Mouse (Mus musculus) limb, embryonic 14.5 days (tissue): ENCODE measurements around the gene Snrk. TPM values are rescaled to one million over a fixed set of nuclear protein-coding genes. Genes with fewer than 3 reads are reported as not detected.

Source experiments
- ATAC-seq: fragments of 200-750 bp; cut with Nextera tagmentation; 2 replicates; pipeline ENCODE4 v1.8.0; 2017; ENCODE audit warnings: low read depth, moderate number of reproducible peaks, moderate TSS enrichment; ENCODE audit not compliant: low FRiP score
- DNase-seq: peaks from one replicate; pipeline ENCODE4 v3.0.0-alpha.2; 2015; ENCODE audit warnings: low spot score
- H3K27ac ChIP-seq: fragments of 300-500 bp; sonication (generic); replicated peaks from 2 replicates; pipeline ENCODE4 v1.5.1; 2014; ENCODE audit warnings: low read depth, mild to moderate bottlenecking, low read length, moderate library complexity, mixed read lengths
- H3K27me3 ChIP-seq: fragments of 300-500 bp; sonication (generic); 2 replicates; pipeline ENCODE4 v1.6.1; 2014; ENCODE audit warnings: low read length, mixed read lengths; ENCODE audit not compliant: control insufficient read depth, insufficient read depth
- H3K36me3 ChIP-seq: fragments of 300-500 bp; sonication (generic); 2 replicates; pipeline ENCODE4 v1.6.1; 2014; ENCODE audit warnings: mild to moderate bottlenecking, low read length, moderate library complexity, mixed read lengths; ENCODE audit not compliant: control insufficient read depth, insufficient read depth
- H3K4me1 ChIP-seq: fragments of 300-500 bp; sonication (generic); 2 replicates; pipeline ENCODE4 v1.6.1; 2014; ENCODE audit warnings: antibody characterized with exemption, low read length, mixed read lengths; ENCODE audit not compliant: control insufficient read depth, insufficient read depth
- H3K4me2 ChIP-seq: fragments of 300-500 bp; sonication (generic); replicated peaks from 2 replicates; pipeline ENCODE4 v1.6.1; 2014; ENCODE audit warnings: low read depth, mild to moderate bottlenecking, low read length, moderate library complexity; ENCODE audit not compliant: severe bottlenecking
- H3K4me3 ChIP-seq: fragments of 300-500 bp; sonication (generic); replicated peaks from 2 replicates; pipeline ENCODE4 v1.5.1; 2014; ENCODE audit warnings: low read length
- H3K9ac ChIP-seq: fragments of 300-500 bp; sonication (generic); 2 replicates; pipeline ENCODE4 v1.6.1; 2014; ENCODE audit warnings: mild to moderate bottlenecking, low read depth, low read length, moderate library complexity; ENCODE audit not compliant: severe bottlenecking
- H3K9me3 ChIP-seq: fragments of 300-500 bp; sonication (generic); 2 replicates; pipeline ENCODE4 v1.6.1; 2016; ENCODE audit warnings: low read length; ENCODE audit not compliant: control insufficient read depth
- POLR2A ChIP-seq: fragments of 200-500 bp; IDR thresholded peaks from 2 replicates; pipeline ENCODE4 v1.8.0; 2012; ENCODE audit warnings: inconsistent platforms, mild to moderate bottlenecking, moderate library complexity, borderline replicate concordance; ENCODE audit not compliant: insufficient read depth, insufficient read length; ENCODE audit errors: extremely low read depth
- WGBS: fragments of 180-500 bp; shearing (Covaris S2); extraction: QIAGEN DNeasy Blood & Tissue Kit; methylation state at CpG from one replicate; pipeline ENCODE4 v1.1.7; 2014; 5-methylcytosine and 5-hydroxymethylcytosine counted together
- polyA plus RNA-seq, 2 experiments: library from polyadenylated mRNA; depleted of rRNA in 1 of 2; stranded (reverse) in 1 of 2; unstranded in 1 of 2; fragments of >200 nt; fragmentation: Nextera tagmentation in 1 of 2; extraction: Ambion mirVana in 1 of 2; gene quantifications; 2 replicates each; pipeline versions ENCODE4 v1.2.1 to v1.2.3; 2012 to 2014

Gene Snrk
- polyA plus RNA-seq, 2 experiments: 40.2 to 50.1 TPM

- H3K36me3 ChIP-seq: 0 out of 2 replicates have a peak, but pooled peaks cover 3% of the 10 kb centered on the region
- DNase-seq: no peak
- no peaks in the 10 kb centered on the region for H3K4me1 ChIP-seq
- TF ChIP-seq POLR2A: no peak
- ATAC-seq: no peak
- WGBS: 71% methylated on average over 5 of the region's 5 CpGs
- no peaks in the 10 kb centered on the region for H3K9me3 ChIP-seq
- no peak overlapping the region for H3K4me3 ChIP-seq
- no peak overlapping the region for H3K4me2 ChIP-seq
- no peak overlapping the region for H3K9ac ChIP-seq
- no peak overlapping the region for H3K27ac ChIP-seq
- no peaks in the 10 kb centered on the region for H3K27me3 ChIP-seq
Measured at GRCm38 (mm10) chr9:122125723-122126290, 8.7 kb downstream of the Snrk start.

- TF ChIP-seq POLR2A: no peak
- no peak for DNase-seq
Measured at GRCm38 (mm10) chr9:122126790-122127189, 9.7 kb downstream of the Snrk start.

GRCm38 (mm10) chr9:122127271-122127785 is 10.3 kb downstream of the Snrk start:
- Histone ChIP-seq H3K4me2 (no peak overlapping the region), H3K27ac (no peak overlapping the region), H3K9me3 (no peaks in the 10 kb centered on the region), H3K27me3 (no peaks in the 10 kb centered on the region), H3K4me1 (no peaks in the 10 kb centered on the region), H3K9ac (no peak overlapping the region), H3K36me3 (no peaks in the 10 kb centered on the region), H3K4me3 (no peak overlapping the region)
- WGBS: 57% methylated on average over 3 of the region's 3 CpGs
- no peak for TF ChIP-seq POLR2A
- ATAC-seq: no peak
- DNase-seq: no peak

More at GRCm38 (mm10) chr9:122126790-122127189, 9.7 kb downstream of the Snrk start:
- WGBS: 89% methylated on average over 5 of the region's 8 CpGs
- H3K4me1 ChIP-seq: no peaks in the 10 kb centered on the region
- H3K9ac ChIP-seq: no peak overlapping the region
- no peak overlapping the region for H3K4me3 ChIP-seq
- ATAC-seq: no peak
- H3K36me3 ChIP-seq: no peaks in the 10 kb centered on the region
- H3K27me3 ChIP-seq: no peaks in the 10 kb centered on the region
- H3K9me3 ChIP-seq: no peaks in the 10 kb centered on the region
- no peak overlapping the region for H3K27ac ChIP-seq
- H3K4me2 ChIP-seq: no peak overlapping the region

DNA sequence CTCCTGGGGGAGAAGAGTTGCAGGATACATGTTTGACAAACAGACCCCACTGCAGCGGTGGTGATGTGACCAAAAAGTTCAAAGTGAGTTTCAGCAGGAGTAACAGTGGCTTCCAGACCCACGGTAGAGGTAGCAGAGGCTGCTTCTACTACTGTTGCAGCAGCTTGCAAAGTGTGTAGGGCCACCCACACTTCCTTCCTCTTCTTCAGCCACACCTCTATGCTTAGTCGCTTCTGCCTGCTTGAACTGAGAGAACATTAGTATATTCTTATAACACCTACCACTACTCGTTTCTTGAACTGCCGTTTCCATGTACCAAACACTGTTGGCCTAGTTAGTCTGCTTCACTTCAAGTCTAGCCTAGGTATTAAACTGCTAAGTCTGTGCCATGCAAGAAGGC is 11.6 kb downstream of the Snrk start:
- H3K9me3 ChIP-seq: no peaks in the 10 kb centered on the region
- no peak overlapping the region for H3K4me2 ChIP-seq
- no peak overlapping the region for H3K4me3 ChIP-seq
- H3K27me3 ChIP-seq: no peaks in the 10 kb centered on the region
- no peak overlapping the region for H3K9ac ChIP-seq
- H3K36me3 ChIP-seq: peaks cover 8% of the 10 kb centered on the region; the same call in 1 of the 2 replicates
- no peak for TF ChIP-seq POLR2A
- no peak overlapping the region for H3K27ac ChIP-seq
- ATAC-seq (no peak), DNase-seq (no peak)
- WGBS: 71% methylated on average over 5 of the region's 5 CpGs
- no peaks in the 10 kb centered on the region for H3K4me1 ChIP-seq

GRCm38 (mm10) chr9:122130666-122131065 is 13.6 kb downstream of the Snrk start:
- 42% methylated on average over 3 of the region's 3 CpGs for WGBS
- TF ChIP-seq POLR2A: no peak
- no peak for ATAC-seq

More at GRCm38 (mm10) chr9:122130666-122131065, 13.6 kb downstream of the Snrk start:
- peaks cover 17% of the 10 kb centered on the region; the same call in 1 of the 2 replicates for H3K36me3 ChIP-seq
- no peaks in the 10 kb centered on the region for H3K9me3 ChIP-seq
- no peak overlapping the region for H3K27ac ChIP-seq
- no peaks in the 10 kb centered on the region for H3K4me1 ChIP-seq
- no peaks in the 10 kb centered on the region for H3K27me3 ChIP-seq
- no peak overlapping the region for H3K4me3 ChIP-seq
- no peak overlapping the region for H3K9ac ChIP-seq
- DNase-seq: no peak
- H3K4me2 ChIP-seq: no peak overlapping the region
